Mouse (Mus musculus) right cerebral cortex, postnatal 4 days (tissue): Measurements from ENCODE around the gene Rngtt.
"Not testable (repeated sequence)": the region's sequence is repeated elsewhere in the genome, so short reads cannot be mapped to it uniquely, and the experiment has no call there.

Experiments
- DNase-seq: peaks from one replicate; pipeline ENCODE4 v3.0.0-alpha.2; 2022

Gene Rngtt

DNA sequence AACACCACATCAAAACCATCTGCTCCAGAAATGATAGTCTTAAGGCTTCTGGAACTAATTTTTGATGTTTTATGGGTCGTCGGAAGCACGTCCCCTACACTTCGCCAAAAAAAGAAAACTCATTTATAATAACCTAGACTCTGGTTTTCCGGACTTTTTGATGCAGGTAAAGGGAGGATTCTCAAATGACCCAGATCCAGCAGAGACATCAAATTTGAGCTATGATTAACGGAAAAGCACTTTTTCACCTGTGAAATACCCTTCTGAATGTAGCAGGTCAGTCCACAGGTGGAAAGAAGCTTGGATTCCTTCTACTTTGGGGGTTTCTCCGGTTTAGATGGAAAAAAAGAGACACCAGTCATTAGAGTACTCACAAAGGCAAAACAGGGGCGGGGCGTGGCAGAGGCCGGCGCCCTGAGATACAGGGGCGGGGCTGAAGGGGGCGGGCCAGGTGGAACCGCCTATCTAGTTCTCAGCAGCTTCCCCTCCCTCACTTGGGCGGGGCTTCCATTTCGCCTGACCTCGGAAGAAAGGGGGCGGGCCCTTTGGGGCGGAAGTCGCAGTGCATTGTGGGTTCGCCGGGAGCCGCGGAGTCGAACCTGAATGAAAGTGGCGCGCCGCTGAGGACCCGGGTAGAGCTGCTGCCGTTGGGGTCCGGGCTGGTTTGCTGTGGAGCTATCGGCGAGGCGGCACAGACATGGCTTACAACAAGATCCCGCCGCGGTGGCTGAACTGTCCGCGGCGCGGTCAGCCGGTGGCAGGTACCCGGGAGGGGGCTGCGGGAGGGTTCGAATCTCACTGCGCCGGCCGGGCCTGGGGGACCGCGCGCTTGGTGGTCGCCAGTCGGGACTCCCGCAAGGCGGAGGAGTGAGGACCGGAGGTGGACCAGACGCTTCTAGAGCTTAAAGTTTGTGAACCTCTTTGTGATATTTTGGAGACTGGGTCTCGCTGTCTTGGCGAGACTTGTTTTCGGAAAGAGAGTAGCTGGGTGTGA is at the start of gene Rngtt:
Gene Rngtt (plus strand): TSS at position 548 of the 994 bp plus-strand sequence.
- DNase-seq = peak; percentile 89

DNA sequence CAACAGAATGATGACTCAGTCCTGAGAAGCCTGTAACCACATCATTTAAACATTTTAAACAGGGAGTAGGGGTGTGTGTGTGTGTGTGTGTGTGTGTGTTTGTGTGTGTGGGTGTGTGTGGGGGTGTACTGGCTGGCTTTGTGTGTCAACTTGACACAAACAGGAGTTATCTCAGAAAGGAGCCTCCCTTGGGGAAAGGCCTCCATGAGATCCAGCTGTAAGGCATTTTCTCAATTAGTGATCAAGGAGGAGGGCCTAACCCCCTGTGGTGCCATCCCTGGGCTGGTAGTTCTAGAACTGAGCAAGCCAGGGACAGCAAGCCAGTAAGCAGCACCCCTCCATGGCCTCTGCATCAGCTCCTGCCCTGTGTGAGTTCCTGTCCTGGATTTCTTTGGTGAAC is 49.8 kb upstream of the Rngtt start:
- DNase-seq = no peak

DNA sequence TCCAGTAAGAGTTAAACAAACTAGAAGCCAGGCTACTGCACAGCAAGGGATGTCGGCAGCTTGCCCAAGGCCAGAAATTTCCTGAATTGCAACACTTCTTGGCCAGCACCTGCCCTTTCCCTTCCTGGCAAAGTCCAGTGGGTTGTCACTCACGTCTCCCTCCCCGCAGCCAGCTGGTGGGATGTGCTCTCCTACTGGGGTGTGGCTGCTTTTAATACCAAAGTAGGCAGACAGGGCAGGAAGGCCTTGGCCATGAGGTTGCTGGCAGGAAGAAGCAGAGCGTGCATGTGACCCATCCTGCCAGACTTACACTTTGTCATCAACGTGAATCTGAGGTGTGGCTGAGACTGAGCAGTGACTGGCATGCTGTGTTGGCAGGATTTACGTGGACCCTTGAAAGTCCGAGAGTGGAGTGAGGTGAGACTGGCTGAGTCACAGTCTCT is 48.8 kb upstream of the Rngtt start:
- DNase-seq = peak; percentile 60

DNA sequence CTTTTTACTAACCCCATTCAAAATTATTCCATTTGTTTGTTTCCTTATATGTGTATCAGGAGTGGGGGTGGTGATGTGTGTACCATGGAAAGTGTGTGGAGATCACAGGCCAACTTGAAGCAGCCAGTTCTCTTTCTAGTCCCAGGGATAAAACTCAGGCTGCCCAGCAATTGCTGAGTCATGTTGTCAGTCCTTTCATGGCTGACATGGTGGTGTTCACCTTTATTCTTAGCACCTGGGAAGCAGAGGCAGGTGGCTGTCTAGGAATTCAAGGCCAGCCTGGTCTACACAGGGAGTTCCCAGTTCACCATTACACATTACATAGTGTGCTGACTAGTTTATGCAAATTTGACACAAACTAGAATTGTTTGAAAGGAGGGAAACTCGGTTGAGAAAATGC is 47.2 kb upstream of the Rngtt start:
- DNase-seq = no peak

DNA sequence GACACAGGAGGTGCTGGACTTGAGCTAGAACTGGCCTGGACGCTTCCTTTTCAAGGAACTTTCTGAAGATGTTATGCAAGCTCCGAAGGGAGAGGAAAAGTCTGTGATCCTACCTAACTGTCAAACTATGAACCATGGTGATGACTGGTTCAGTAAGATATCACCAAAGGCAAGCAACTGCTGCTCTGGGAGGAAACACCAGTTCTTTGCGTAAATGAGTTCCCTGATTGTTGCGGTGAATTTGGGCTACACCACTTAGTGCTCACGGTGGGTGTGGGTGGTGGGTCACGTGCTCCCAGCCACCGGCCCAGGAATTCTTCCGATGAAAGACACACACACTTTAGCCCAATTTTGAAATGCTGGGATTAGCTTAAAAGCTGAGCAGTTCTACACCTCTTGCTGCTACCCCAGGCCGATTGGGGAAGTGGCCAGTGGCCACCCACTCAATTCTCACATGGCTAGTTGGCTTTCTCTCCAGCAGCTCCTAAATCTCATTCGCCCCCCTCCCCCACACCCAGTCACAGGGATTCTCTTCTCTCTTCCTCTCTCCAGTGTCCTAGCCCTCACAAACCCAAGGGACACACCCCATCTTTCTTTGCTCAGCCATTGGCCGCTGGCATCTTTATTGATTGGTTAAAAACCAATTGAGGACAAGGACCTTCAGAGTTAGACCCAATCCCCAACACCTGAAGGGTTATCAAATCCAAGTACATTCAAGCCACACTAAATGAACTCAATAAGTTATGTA is 45.0 kb upstream of the Rngtt start:
- no peak for DNase-seq

DNA sequence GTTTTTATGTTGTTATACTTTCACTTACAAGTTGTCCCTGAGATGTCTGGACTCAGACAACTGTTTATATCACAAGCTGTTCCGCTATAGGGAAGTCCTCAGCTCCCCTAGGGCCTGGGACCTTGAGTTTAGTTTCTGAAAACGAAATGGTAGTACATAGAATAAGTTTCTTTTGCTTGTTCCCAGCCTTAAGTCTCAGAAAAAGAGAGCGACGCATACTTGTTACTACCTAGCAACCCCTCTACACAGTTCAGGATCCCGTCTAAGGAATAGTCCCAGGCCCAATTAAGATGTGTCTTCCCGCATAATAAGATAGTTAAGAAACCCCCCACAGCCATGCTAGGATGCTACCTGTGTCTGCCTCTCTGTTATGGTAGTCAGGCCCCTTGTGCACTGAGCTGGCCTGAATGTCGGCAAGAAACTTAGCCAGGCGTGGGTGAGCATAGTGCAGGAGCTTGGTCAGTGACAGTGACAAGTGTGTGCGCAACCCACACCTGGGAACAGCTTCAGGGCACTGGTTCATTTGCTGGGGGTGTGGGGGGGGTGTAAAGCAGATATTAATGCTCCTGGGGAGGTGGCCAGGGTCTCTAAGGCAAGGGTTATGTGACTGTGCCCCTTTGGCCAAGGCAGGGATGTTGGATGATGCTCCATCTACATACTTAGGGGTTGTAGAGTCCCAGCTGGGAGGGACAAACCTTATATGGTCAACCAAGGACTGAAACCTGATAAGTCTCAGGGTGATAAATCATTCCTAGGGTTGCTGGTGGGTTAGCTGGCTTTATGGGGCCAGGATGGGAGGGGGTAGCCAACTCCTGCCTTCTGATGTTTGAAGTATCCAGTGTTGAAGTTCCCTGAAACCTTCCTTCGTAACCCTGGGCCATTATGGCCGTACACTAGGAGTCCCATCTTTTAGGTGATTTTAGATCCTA is 39.5 kb upstream of the Rngtt start:
- no peak for DNase-seq

DNA sequence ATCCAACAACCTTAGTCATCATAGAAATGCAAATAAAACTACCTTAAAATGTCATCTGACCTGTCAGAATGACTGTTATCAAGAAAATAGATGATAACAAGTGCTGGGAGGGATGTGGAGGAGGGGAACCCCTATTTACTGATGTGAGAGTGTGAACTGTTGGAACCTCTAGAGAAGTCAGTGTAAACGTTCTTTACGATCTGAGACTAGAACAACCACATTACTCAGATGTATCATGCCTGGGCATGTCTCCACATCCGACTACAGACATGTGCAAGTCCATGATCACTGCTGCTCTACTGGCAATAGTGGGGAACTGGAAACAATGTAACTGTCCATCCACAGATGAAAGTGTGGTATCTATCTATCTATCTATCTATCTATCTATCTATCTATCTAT is 36.7 kb upstream of the Rngtt start:
- no peak for DNase-seq

DNA sequence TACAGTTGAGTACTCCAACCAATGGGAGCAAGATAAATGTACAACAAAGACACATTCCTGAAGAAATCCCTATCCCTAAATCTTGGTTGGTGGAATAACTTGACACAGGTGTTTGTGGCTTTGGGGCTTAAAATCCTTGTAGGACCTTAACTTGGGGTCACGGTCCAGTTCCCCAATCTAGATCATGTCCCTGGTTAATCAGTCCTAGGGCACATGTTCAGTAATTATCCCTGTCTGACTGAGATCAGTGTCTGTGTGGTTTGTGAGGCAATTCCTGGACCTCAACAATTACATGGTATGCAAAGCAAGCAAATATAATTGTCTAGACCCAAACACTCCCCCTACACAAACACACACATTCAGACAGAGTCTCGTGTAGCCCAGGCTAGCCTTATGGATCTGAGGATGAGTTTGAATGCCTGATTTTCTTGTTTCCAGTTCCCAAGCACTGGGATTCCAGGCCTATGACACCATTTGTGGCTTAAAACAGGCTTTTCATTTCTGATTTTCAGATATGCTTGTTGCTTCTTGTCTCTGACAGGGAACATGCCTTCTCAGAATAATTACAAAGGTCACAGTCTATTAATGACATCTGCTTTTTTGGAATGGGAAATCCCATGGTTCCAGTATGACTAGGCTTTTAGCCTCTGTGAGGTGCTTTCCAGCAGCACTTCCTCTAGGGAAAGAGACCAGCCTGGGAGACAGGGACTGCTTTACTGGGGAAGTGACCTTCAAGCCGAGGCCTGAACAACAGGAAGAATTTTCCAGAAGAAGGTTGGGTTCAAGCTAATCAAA is 28.0 kb upstream of the Rngtt start:
- DNase-seq = no peak

DNA sequence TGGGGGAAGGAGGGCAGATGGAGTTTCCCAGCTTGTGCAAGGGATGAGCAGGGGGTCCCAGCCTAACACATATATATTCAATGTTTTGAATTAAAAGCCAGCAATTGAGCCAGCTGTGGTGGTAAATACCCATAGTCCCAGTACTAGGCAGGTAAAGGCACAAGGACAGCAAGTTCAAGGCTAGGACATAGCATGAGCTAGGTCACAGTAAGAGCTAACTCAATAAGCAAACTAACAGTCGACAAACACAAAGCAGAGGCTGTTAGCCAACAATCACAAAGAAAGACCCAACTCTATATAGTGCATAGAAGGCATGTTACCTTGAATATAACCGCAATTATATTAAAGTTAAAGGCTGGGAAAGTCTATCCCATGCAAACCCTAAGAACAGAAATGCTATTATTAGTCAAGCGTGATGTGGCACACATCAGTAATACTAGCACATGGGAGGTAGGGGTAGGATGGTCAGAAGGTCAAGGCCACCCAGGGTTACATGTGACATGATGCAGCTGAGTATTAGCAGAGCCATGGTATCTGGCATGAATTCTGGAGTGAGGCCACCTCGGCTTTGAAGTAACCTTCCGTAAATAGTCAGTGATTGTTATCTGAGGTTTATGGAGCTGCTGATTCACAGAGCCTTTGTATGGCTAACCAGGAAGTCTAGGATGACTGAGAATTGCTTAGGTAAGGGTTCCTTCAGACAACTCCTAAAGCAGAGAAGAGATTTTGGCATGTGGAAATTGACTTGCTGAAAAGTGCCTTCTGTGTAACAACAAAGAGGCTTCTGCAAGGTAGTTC is 25.8 kb upstream of the Rngtt start:
- DNase-seq = no peak

DNA sequence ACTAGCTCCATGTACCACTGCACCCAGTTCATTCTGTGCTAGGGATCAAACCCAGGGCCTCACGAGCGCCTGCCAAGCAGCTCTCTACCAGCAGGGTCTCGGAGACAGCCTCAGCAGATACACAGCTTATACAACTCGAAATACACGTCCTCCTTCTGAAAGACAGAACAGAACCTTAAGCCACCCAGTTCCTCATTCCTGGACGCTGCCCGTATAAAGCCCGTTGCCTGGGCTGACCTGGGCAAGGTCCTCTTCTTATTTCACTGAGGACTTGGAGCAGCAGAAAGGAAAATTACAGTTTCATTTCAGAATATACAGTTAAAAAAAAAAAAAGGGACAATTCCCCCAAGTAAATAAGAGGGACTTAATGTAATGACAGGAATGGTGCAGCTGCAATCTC is 24.7 kb upstream of the Rngtt start:
- no peak for DNase-seq

DNA sequence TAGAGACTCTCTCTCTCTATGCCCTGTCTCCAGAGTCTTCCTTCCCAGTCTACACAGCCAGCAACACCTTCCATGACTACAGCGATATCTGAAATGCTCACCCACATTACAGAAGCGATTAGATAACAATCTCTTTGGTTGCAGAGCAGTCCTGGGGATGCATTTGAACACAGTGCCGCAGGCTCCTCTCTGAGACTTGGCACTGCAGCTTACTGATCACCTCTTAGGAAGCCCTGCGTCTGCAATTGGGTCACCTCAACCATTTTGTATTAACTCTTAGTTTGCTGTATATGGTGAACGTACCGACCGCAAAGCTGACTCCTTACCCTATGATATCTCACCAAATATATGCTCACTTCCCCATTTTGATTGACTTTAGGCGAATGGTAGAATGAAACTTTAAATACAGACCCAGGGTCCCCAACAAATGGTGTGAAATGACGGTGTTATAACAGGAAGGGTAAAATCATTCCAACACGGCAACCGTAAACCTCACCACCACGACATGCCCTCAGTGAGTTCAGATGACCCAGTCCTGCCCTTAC is 20.9 kb upstream of the Rngtt start:
- DNase-seq = no peak

DNA sequence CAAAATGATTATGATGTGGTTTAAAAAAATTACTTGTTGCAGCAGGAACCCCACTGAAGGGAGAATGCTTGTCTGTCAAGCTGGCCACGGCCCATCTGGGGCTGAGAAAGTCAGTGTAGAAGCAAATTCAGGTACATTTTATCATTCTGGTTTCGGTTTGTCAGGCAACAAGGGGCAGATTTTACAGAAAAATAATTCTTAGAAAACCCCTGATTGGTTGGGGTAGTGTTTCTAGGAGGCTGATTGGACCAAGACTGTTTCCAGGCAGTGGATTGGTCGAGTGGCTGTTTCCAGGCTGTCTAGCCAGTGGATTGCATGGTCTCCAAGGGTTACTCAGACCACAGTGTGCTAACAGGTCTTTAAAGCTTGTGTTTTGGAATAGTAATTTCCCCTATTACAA is 20.1 kb upstream of the Rngtt start, which contains the start of gene Pnrc1:
Gene Pnrc1 (minus strand): TSS at position 162 of the 400 bp plus-strand sequence.
- DNase-seq = no peak

DNA sequence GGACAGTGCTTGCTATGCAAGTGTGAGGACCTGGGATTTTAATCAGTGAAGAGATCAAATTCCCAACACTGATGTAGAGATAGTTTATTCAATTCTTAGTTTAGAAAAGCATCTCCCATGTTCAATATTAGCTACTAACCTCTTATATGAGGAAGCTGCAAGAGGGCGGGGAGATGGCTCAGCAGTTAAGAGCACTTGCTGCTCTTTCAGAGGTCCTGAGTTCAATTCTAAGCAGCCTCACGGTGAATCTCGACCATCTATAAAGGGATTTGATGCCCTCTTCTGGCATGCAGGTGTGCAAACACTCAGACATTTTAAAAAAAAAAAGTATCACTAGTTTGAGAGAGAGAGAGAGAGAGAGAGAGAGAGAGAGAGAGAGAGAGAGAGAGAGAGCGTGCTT is 19.2 kb upstream of the Rngtt start:
- no peak for DNase-seq

DNA sequence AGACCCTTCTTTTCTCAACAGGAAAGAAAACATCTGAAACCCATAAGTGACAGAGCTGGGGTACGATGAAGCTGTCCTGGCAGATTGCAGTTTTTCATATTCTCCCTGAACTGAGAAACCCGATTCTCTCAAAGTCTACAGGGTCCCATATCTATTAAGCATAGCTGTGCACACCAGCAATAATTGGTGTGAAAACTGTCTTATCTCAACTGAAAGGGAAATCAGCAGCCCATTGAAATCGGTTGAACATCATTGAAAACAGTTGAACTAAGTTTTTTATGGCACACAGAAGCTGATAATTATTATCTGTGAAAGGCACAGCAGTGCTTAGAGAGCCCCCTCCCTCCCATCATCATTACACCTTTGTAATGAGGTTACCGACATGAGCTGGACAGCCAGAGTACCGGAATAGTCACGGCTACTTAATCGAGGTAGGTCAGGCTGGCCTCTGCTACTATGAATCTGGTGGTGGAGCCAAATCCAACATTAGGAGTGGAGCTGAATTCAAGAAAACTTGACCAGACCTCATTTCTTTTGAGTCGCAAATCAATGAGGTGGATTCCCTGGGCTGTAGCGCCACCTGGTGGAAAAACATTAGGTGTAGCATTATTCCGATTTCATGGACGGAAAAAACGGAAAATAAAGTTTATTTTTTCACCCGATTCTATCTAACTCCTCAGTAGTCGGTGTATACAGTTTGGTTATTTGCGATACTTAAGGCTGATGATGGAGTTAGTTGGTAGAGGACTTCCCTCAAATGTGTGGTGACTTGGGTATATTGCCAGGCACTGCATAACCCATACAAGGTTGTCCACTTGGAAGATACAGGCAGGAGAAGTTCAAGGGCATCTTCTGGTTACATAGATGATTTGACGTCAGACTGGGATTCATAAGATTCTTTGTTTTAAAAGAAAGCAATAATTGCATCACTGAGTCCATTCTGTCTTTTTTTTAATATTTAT is 17.4 kb upstream of the Rngtt start:
- peak; percentile 89 for DNase-seq

DNA sequence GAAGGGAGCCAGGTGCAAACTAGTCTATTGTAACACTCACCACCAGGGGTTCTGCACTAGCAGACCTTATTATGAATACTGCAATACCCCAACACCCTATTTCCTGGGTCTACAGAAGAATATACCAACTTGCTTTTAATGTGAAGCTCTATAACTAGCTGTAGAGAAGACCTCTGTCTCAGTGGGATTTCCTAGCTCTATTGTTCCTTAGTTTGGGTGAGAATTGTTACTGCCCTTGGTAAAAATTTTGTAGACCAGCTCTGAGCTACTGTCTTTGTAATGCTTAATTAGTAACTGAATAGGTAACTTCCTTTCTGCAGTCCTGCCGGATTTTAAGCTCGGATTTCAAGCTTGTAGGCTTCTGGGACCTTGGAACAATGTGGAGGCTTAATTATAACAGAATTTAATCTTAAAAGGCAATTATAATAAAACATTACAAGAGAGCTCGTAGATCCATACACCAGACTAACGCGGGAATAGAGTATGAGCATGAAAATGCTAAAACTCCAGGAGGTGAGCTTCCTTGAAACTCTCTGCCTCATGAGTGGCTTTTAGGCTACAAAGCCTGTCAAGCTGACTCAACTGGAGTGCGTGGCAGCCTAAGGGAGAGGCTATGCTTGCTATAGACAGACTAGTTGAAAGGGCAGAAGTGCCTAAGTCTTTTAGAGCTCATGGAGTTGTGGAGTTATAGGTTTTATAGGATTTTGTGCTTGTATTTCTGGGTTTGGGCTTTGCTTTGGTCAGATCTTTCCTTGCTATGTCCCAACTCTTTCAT is 9.0 kb upstream of the Rngtt start:
- not testable (repeated sequence) for DNase-seq

DNA sequence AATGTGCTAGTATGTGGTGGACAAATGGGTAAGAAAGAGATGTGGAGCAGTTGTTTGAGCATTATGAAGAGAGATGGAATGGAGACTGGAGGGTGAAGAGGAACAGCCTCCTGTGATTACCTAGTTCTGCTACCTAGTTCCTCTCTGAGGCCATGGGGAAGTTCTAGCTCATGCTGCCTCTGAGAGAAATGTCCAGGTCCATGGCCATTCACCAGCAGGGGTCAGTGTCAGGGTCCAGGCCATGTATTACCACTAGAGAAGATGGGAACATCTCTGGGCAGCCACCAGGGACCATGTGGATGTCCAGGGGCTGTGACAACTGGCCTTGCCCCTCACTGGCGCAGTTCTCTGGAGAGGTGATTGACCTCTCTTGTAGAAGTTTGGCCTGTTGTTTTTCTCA is 7.1 kb upstream of the Rngtt start:
- no peak for DNase-seq

DNA sequence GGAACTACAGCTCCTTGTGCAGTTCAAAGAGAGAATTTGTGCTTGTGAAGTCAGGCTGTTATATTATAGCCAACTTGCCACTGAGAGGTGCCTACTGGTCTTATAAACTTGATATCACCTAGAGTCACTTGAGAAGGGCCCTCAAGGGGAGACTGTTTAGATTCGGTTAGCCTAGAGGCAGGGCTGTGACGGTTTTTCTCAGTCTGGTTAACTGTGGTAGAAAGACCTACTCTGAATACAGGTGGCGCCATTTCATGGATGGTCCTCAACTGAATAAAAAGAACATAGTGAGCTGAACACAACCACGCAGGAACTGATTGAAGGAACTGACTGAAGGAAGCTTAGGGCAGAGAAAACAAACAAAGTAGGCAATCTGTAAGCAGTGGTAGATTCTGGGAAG is 3.0 kb upstream of the Rngtt start:
- no peak for DNase-seq

DNA sequence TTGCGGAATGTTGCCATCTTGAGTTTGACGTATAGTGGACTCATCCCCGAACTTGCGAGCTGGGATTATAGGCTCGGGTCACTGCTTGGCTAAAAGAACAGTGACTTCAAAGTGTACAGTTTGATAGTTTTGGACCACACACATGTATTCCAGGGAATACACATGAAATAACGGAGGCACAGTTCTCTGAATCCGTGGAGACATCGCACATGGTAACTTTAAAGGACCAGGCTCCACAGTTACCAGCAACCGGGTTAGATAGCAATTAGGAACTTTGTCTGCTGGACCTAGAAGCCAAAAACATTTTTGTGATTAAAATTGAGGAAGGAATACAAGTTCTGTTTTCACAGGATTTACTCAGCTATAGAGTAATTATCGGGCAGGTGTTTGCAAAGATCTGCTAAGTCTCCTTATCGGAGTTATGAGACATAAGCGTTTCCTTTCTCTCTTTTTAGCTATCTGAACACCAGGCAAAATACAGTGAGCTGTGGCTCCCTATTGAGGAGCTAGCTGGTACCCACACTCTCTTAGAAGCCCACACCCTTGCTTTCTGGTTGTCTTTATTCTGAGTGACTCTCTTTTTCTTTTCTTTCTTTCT is 828 bp downstream of the Rngtt start:
- DNase-seq = no peak
